Mouse (Mus musculus) intestine, postnatal 0 days (tissue): ENCODE measurements around the gene Wdr93. TPM values are rescaled to one million over a fixed set of nuclear protein-coding genes. Genes with fewer than 3 reads are reported as not detected.
A peak's percentile ranks its signal among the peaks of the same experiment; 100 is the strongest.

Source experiments
- ATAC-seq: fragments of 200-750 bp; cut with Nextera tagmentation; 2 replicates; pipeline ENCODE4 v1.8.0; 2017; ENCODE audit warnings: mild to moderate bottlenecking, moderate TSS enrichment, moderate library complexity
- H3K27ac ChIP-seq: fragments of 300-500 bp; sonication (generic); 2 replicates; pipeline ENCODE4 v1.5.1; 2014; ENCODE audit warnings: mild to moderate bottlenecking, low read depth, low read length, moderate library complexity
- H3K27me3 ChIP-seq: fragments of 300-500 bp; sonication (generic); replicated peaks from 2 replicates; pipeline ENCODE4 v1.6.1; 2014; ENCODE audit warnings: low read length, mixed read lengths; ENCODE audit not compliant: control insufficient read depth, insufficient read depth
- H3K36me3 ChIP-seq: fragments of 300-500 bp; sonication (generic); 2 replicates; pipeline ENCODE4 v1.6.1; 2014; ENCODE audit warnings: mild to moderate bottlenecking, moderate library complexity; ENCODE audit not compliant: control insufficient read depth, insufficient read depth
- H3K4me1 ChIP-seq: fragments of 300-500 bp; sonication (generic); replicated peaks from 2 replicates; pipeline ENCODE4 v1.6.1; 2014; ENCODE audit warnings: antibody characterized with exemption, low read length, mixed read lengths; ENCODE audit not compliant: control insufficient read depth, insufficient read depth
- H3K4me2 ChIP-seq: fragments of 300-500 bp; sonication (generic); replicated peaks from 2 replicates; pipeline ENCODE4 v1.6.1; 2014; ENCODE audit warnings: low read depth, mild to moderate bottlenecking, moderate library complexity
- H3K4me3 ChIP-seq: fragments of 300-500 bp; sonication (generic); 2 replicates; pipeline ENCODE4 v1.5.1; 2014; ENCODE audit warnings: low read depth, low read length
- H3K9ac ChIP-seq: fragments of 300-500 bp; sonication (generic); 2 replicates; pipeline ENCODE4 v1.6.1; 2014; ENCODE audit warnings: mild to moderate bottlenecking, low read depth, low read length
- H3K9me3 ChIP-seq: fragments of 300-500 bp; sonication (generic); 2 replicates; pipeline ENCODE4 v1.6.1; 2016; ENCODE audit warnings: mixed run types; ENCODE audit not compliant: control insufficient read depth
- CTCF ChIP-seq: sonication (generic); IDR thresholded peaks from 2 replicates; pipeline ENCODE4 v1.5.1; 2016; ENCODE audit warnings: low read depth, mild to moderate bottlenecking, control low read depth, antibody characterized with exemption, moderate library complexity
- WGBS: fragments of 180-500 bp; shearing (Covaris S2); extraction: QIAGEN DNeasy Blood & Tissue Kit; methylation state at CpG from one replicate; pipeline ENCODE4 v1.1.7; 2014; 5-methylcytosine and 5-hydroxymethylcytosine counted together
- polyA plus RNA-seq: library from polyadenylated mRNA; unstranded; fragments of >200 nt; fragmentation: Nextera tagmentation; extraction: Ambion mirVana; gene quantifications from 2 replicates; pipeline ENCODE4 v1.2.1, GENCODE M21; 2015

Wdr93 gene
- polyA plus RNA-seq, result 0.05 TPM in 1 of 2 replicates, not detected in the other

GRCm38 (mm10) chr7:79742659-79743536 is at the start of gene Wdr93, which contains the start of gene Pex11a:
TSS of gene Wdr93 (plus strand) at chr7:79743163.
TSS of gene Pex11a (minus strand) at chr7:79743131.
- TF ChIP-seq CTCF, result peak; percentile 13; the same call in 1 of the 2 replicates
- Histone ChIP-seq H3K4me3 (peak within 1 kb of the TSS; percentile 75), H3K27ac (no peak within 1 kb of the TSS), H3K9me3 (no peaks in the 10 kb centered on the region), H3K4me1 (peaks cover 4% of the 10 kb centered on the region; the same call in 1 of the 2 replicates), H3K9ac (peak within 1 kb of the TSS; percentile 78), H3K4me2 (peak within 1 kb of the TSS; percentile 99), H3K36me3 (peaks cover 14% of the 10 kb centered on the region), H3K27me3 (no peaks in the 10 kb centered on the region)
- ATAC-seq, result peak; percentile 80
- 3% methylated on average over 46 of the region's 46 CpGs for WGBS

GRCm38 (mm10) chr7:79696495-79696894 is 46.5 kb upstream of the Wdr93 start:
- Histone ChIP-seq H3K36me3 (peaks cover 67% of the 10 kb centered on the region), H3K27ac (no peak overlapping the region), H3K4me3 (no peak overlapping the region), H3K27me3 (no peaks in the 10 kb centered on the region), H3K4me1 (no peaks in the 10 kb centered on the region), H3K9me3 (no peaks in the 10 kb centered on the region), H3K4me2 (no peak overlapping the region), H3K9ac (no peak overlapping the region)
- 81% methylated on average over 8 of the region's 8 CpGs for WGBS
- ATAC-seq, result no peak
- no peak for TF ChIP-seq CTCF

DNA sequence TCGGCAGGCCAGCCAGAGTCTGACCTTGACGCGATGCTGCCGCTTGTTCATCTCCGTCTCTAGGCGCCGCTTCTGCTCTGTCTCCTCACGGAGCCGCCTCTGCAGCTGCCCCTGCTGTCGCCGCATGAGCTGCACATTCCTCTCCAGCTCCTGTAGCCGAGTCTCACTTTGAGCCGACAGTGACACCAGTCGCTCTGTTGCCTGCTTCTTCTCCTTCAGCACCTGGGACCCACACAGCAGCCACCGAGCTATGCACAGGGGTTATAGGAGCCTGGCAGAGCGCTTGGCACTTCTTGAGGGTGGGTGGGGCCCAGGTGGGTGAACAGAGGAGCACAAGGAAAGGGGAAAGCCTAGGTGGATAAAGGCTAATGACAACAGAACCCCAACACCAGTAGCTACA is 40.2 kb upstream of the Wdr93 start:
- ATAC-seq, result no peak
- no peaks in the 10 kb centered on the region for H3K27me3 ChIP-seq
- H3K9ac ChIP-seq, result no peak overlapping the region
- H3K9me3 ChIP-seq, result no peaks in the 10 kb centered on the region
- 86% methylated on average over 16 of the region's 16 CpGs for WGBS
- H3K4me3 ChIP-seq, result no peak overlapping the region
- TF ChIP-seq CTCF, result no peak
- H3K4me2 ChIP-seq, result no peak overlapping the region
- no peaks in the 10 kb centered on the region for H3K4me1 ChIP-seq
- peaks cover 14% of the 10 kb centered on the region; the same call in 1 of the 2 replicates for H3K36me3 ChIP-seq
- H3K27ac ChIP-seq, result no peak overlapping the region

DNA sequence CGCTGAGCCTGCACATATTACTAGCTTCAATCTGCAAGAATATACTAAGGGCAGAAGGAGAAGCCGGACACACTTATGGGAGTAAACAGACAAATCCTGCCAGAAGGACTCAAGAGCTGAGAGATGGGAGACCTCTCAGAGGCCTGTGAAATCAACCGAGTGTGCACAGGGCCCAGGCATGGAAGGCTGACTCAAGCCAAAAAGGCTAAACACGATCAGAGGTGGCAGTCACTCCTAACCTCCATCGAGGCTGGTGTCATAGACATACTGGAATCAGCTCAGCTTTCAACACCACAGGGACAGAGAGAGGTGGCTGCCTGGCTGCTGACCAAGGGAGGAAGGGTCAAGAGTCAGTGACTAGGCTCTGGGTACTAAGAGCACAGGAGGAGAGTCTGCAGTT is 37.8 kb upstream of the Wdr93 start:
- WGBS, result 83% methylated on average over 5 of the region's 5 CpGs
- Histone ChIP-seq H3K4me3 (no peak overlapping the region), H3K27ac (no peak overlapping the region), H3K9me3 (no peaks in the 10 kb centered on the region), H3K9ac (no peak overlapping the region), H3K4me1 (no peaks in the 10 kb centered on the region), H3K27me3 (peaks cover 10% of the 10 kb centered on the region; the same call in 1 of the 2 replicates), H3K4me2 (no peak overlapping the region), H3K36me3 (no peaks in the 10 kb centered on the region; the same call in 1 of the 2 replicates)
- no peak for ATAC-seq
- TF ChIP-seq CTCF, result no peak

DNA sequence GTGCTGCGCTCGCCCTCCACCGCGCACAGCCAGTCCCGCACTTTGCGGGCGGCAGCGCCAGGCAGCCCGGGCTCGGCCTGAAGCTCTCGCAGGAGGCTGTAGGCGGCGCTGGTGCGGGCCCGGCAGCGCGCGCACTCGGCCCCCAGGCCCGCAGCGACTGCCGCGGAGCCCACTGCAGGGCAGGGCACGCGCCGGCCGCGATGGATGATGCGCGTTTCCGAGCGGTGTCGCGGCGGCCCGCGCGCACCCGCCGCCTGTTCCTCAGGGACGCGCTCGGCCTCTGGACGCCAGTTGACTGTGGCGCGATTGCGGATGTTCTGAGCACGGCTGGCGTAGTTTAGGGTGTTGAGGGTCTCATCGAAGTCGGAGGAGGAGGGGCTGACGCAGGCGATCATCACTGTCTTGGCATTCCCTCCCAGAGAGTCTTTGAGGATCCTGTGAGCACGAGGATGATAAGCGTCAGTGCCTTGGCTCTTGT is 32.8 kb upstream of the Wdr93 start:
- peak overlapping the region; percentile 35 for H3K4me3 ChIP-seq
- no peak overlapping the region for H3K27ac ChIP-seq
- peak overlapping the region; percentile 76 for H3K4me2 ChIP-seq
- WGBS, result 4% methylated on average over 55 of the region's 55 CpGs
- peaks cover 19% of the 10 kb centered on the region for H3K27me3 ChIP-seq
- peak; percentile 38; the same call in 1 of the 2 replicates for ATAC-seq
- H3K4me1 ChIP-seq, result no peaks in the 10 kb centered on the region
- peak overlapping the region; percentile 40; the same call in 1 of the 2 replicates for H3K9ac ChIP-seq
- H3K36me3 ChIP-seq, result no peaks in the 10 kb centered on the region
- H3K9me3 ChIP-seq, result no peaks in the 10 kb centered on the region
- TF ChIP-seq CTCF, result peak; percentile 63

GRCm38 (mm10) chr7:79710831-79711230 is 32.1 kb upstream of the Wdr93 start:
- Histone ChIP-seq H3K27ac (no peak overlapping the region), H3K9ac (no peak overlapping the region), H3K4me2 (no peak overlapping the region), H3K27me3 (peaks cover 19% of the 10 kb centered on the region), H3K4me3 (no peak overlapping the region), H3K9me3 (no peaks in the 10 kb centered on the region), H3K36me3 (no peaks in the 10 kb centered on the region), H3K4me1 (no peaks in the 10 kb centered on the region)
- no peak for TF ChIP-seq CTCF
- 64% methylated on average over 17 of the region's 17 CpGs for WGBS
- no peak for ATAC-seq
